Mouse (Mus musculus): ENCODE results near the gene Ccdc14.

Gene Ccdc14

DNA sequence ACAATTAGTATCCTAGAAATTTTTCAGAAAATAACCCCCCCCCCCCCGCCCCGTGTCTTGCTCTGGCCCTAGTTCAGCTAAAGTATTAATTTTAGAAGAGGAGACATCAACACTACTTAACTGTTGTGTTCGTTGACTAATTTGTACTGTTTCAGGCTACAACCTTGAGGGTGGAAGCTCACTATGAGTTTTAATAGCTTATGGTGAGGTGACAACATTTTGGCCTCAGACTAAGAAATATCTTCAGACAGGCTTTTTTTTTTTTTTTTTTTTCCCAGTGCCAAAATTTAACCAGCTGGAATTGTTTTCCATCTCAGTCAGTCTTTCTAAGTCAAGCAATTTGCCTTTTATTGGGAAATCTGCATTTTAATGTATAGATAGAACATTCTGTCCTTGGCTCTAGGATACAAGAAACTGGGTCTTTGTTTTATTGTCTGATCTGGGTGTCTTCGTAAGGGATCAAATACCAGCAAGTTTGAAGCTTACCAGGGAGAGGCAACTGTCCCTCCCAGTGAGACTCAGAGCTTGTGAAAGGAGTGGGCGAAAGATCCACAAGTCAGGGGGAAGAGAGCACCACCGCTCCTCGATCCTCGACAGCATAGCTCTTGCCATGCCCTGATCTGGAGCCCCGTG is 73.7 kb downstream of the Ccdc14 start:
- no peak for TF ChIP-seq GATA4 (IDR thresholded peaks at IDR 0.05; ENCODE audit: insufficient replicate concordance, low read length)

DNA sequence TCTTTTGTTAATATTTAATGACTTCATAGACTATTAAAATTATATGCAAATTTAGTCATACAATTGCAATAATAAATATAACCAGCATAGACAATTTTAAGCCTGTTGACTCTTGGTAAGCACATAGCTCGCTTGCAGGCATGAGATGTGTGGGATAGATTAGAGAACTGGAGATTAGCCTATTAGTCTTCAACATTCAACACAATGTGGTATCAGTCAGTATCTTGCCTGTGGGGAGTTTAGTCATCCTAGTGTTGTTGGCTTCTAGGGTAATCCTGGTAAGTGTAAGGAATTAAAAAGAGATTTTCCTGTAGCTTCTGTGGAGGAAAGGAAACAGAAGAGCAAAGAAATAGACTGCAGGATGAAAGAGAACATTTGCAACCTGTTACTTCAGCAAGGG is 75.2 kb downstream of the Ccdc14 start:
- no peak for TF ChIP-seq GATA4 (IDR thresholded peaks at IDR 0.05; ENCODE audit: insufficient replicate concordance, low read length)

DNA sequence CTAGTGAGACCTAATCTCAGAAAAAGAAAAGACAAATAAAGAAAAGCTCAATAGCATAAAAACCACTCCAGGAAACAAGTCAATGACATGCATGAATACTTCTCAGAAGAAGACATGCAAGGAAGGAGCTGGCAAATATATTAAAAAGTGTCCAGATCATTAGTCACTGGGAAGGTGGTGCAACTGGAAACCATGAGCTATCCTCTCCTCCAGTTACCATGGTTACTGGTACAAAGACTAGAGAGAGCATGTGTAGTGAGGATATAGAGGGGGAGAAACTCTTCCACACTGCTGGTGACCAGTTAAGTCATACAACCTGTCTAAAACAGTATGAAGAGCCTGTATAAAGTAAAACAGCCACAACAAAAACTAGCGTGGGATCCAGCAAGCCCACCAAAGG is 75.8 kb downstream of the Ccdc14 start:
- no peak for TF ChIP-seq GATA4 (IDR thresholded peaks at IDR 0.05; ENCODE audit: insufficient replicate concordance, low read length)

DNA sequence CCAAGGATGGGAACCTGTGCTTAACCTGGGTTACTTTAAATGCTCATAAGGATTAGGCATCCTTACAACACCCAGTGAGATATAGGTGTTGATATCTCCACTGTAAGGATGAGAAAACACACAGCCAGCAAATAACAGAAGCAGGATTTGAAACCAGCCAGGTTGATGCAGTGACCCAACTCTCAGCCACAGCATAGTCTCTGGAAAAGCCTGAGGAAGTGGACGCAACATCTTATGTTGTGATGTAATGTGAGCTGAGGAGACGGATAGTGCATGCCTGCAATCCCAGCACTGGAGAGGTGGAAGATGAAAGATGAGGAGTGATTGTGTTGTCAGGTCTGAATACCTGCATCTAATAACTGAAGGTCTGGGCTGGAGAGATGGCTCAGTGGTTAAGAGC is 77.0 kb downstream of the Ccdc14 start:
- TF ChIP-seq GATA4 (IDR thresholded peaks at IDR 0.05; ENCODE audit: insufficient replicate concordance, low read length) = no peak

DNA sequence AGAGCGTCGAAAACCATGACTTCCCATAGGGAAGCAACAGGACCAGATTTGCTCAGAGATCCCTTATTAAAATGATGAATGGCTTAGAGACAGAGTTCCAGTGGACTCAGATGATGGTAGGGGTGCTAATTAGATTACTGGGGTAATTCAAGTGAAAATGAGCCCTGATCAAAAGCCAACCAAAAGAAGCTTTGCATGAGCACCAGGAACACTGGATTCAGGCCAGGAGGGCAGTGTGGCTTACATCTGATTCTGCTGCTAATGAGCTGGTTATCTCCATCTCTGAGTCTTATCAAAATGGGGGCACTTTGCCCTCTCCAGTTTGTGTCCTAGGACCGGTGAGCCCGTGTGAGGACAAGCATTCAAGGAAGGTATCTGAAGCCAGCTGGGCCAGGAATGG is 78.0 kb downstream of the Ccdc14 start:
- no peak for TF ChIP-seq GATA4 (IDR thresholded peaks at IDR 0.05; ENCODE audit: insufficient replicate concordance, low read length)

DNA sequence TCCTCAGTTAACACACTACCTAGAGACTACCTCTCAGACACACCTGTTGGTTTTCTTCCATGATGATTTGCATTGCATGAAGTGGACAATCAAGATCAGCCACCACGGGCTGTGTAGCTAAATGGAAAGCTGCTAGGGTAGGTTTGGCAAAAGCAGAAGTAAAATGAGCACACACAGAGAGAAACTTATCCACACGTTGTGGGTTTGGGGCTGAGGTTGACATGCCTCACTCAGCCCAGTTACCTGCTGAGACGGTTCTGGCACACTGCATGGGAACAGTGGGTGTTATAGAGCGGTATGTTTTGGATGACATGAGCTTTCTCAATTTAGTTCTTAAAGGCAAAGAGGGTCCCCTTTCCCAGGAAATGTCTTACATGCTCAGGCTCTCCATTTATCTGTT is 79.7 kb downstream of the Ccdc14 start:
- no peak for TF ChIP-seq GATA4 (IDR thresholded peaks at IDR 0.05; ENCODE audit: insufficient replicate concordance, low read length)

DNA sequence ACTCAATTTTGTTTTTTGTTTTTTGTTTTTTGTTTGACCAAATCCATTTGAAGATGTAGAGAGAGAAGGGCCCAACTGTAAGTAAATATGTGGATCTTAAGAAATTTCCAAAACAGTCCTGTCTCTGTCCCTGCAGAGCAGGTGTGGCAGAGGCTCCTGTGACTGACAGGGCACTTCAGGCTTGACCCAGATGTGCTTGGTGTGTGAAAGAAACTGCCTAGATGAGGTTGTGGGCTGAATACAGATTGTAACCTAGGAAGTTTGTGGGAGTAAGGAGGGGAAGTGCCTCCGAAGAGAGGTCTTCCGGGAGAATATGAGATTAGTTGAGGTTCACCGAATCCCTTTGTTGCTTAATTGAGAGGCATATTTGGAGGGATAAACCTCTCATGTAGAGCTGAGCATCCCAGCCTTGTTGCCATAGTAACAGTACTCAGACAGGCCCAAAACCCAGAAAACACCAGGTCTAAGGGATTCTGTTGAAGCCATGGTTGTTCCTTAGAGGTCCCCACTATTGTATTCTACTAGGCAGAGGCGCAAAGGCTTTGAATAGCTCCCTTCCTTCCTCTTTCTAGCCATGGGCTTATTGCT is 82.1 kb downstream of the Ccdc14 start:
- TF ChIP-seq GATA4 (IDR thresholded peaks at IDR 0.05; ENCODE audit: insufficient replicate concordance, low read length) = no peak

All from liver, adult (tissue).